Mouse (Mus musculus) cerebral cortex, adult 2 months (tissue): Measurements from ENCODE around the gene Epn3.

ENCODE experiments used
- WGBS: fragments of 180-500 bp; shearing (Covaris S2); methylation state at CpG from one replicate; pipeline ENCODE4 v1.1.7; 2018; 5-methylcytosine and 5-hydroxymethylcytosine counted together

The Epn3 gene

GRCm38 (mm10) chr11:94499661-94500152, at the start of gene Epn3:
Gene Epn3 (minus strand): TSS chr11:94499974.
- 5% methylated on average over 26 of the region's 26 CpGs for WGBS

GRCm38 (mm10) chr11:94548888-94549690, 49.3 kb upstream of the Epn3 start, which contains the start of gene Rsad1:
Gene Rsad1 (minus strand): TSS chr11:94549255.
- 3% methylated on average over 49 of the region's 49 CpGs for WGBS

GRCm38 (mm10) chr11:94548041-94548784, 48.4 kb upstream of the Epn3 start:
- WGBS, result 8% methylated on average over 24 of the region's 24 CpGs

- 78% methylated on average over 6 of the region's 6 CpGs for WGBS
These were observed 47.5 kb upstream of the Epn3 start for GRCm38 (mm10) chr11:94547271-94547670.

GRCm38 (mm10) chr11:94546381-94546780, 46.6 kb upstream of the Epn3 start:
- WGBS, result 96% methylated on average over 5 of the region's 5 CpGs

GRCm38 (mm10) chr11:94544422-94544821, 44.6 kb upstream of the Epn3 start:
- WGBS, result 37% methylated on average over 18 of the region's 18 CpGs

GRCm38 (mm10) chr11:94543932-94544331, 44.2 kb upstream of the Epn3 start:
- 10% methylated on average over 9 of the region's 9 CpGs for WGBS

- 88% methylated on average over 12 of the region's 12 CpGs for WGBS
These were observed 43.6 kb upstream of the Epn3 start for GRCm38 (mm10) chr11:94543344-94543743.

GRCm38 (mm10) chr11:94542400-94542799, 42.6 kb upstream of the Epn3 start:
- WGBS, result 88% methylated on average over 4 of the region's 4 CpGs

- 84% methylated on average over 7 of the region's 7 CpGs for WGBS
These were observed 40.0 kb upstream of the Epn3 start for GRCm38 (mm10) chr11:94539761-94540160.

- 78% methylated on average over 8 of the region's 8 CpGs for WGBS
These were observed 39.0 kb upstream of the Epn3 start for GRCm38 (mm10) chr11:94538733-94539292.

GRCm38 (mm10) chr11:94533171-94533570, 33.4 kb upstream of the Epn3 start:
- 59% methylated on average over 8 of the region's 8 CpGs for WGBS

- 44% methylated on average over 3 of the region's 3 CpGs for WGBS
These were observed 29.1 kb upstream of the Epn3 start for GRCm38 (mm10) chr11:94528879-94529278.

GRCm38 (mm10) chr11:94526171-94526879, 26.6 kb upstream of the Epn3 start:
- WGBS, result 59% methylated on average over 9 of the region's 9 CpGs

- WGBS, result 2% methylated on average over 42 of the region's 42 CpGs
These were observed 21.6 kb upstream of the Epn3 start, which contains the start of gene Mycbpap for GRCm38 (mm10) chr11:94521219-94521843. Gene Mycbpap (minus strand): TSS chr11:94521742.

GRCm38 (mm10) chr11:94513452-94513851, 13.7 kb upstream of the Epn3 start:
- WGBS, result 38% methylated on average over 9 of the region's 9 CpGs

GRCm38 (mm10) chr11:94508976-94509375, 9.2 kb upstream of the Epn3 start:
- WGBS, result 93% methylated on average over 10 of the region's 10 CpGs

GRCm38 (mm10) chr11:94501482-94501881, 1.7 kb upstream of the Epn3 start:
- 90% methylated on average over 8 of the region's 8 CpGs for WGBS

GRCm38 (mm10) chr11:94500362-94500761, 588 bp upstream of the Epn3 start:
- 69% methylated on average over 8 of the region's 8 CpGs for WGBS

- 2% methylated on average over 2 of the region's 2 CpGs for WGBS
These were observed 739 bp downstream of the Epn3 start for GRCm38 (mm10) chr11:94499035-94499434.
